Mouse (Mus musculus): ENCODE data around the gene C130074G19Rik. TPM values are rescaled to one million over a fixed set of nuclear protein-coding genes. Genes with fewer than 3 reads are reported as not detected.

C130074G19Rik gene
- total and polyA plus RNA-seq, 2 experiments from 2014 or later, result 0.85 to 6.6 TPM

- no peak overlapping the region; the same call in 1 of the 2 replicates for H3K4me2 ChIP-seq (ENCODE audit: low read depth, low read length, poor library complexity, severe bottlenecking)
- H3K9ac ChIP-seq (replicated peaks; ENCODE audit: low read length, poor library complexity, severe bottlenecking), result no peak overlapping the region
- WGBS, result 72% methylated on average over 7 of the region's 7 CpGs
Observed at GRCm38 (mm10) chr1:184881861-184882260, 1.2 kb downstream of the C130074G19Rik start.

GRCm38 (mm10) chr1:184881211-184881610 is 1.8 kb downstream of the C130074G19Rik start:
- ATAC-seq (ENCODE audit: low FRiP score), result no peak
- Histone ChIP-seq H3K27me3 (ENCODE audit: insufficient read depth, low read length) (peaks cover 25% of the 10 kb centered on the region; the same call in 1 of the 2 replicates), H3K4me3 (ENCODE audit: low read depth, low read length) (no peak overlapping the region), H3K4me2 (ENCODE audit: low read depth, low read length, poor library complexity, severe bottlenecking) (no peak overlapping the region), H3K4me1 (ENCODE audit: insufficient read depth, low read length) (peaks cover 3% of the 10 kb centered on the region; the same call in 1 of the 2 replicates), H3K36me3 (ENCODE audit: insufficient read depth, low read length) (no peaks in the 10 kb centered on the region), H3K27ac (ENCODE audit: low read depth, low read length) (no peak overlapping the region), H3K9ac (replicated peaks; ENCODE audit: low read length, poor library complexity, severe bottlenecking) (no peak overlapping the region), H3K9me3 (ENCODE audit: low read length) (no peaks in the 10 kb centered on the region)
- TF ChIP-seq CTCF (IDR thresholded peaks at IDR 0.05), result no peak
- 76% methylated on average over 5 of the region's 5 CpGs for WGBS
- no peak for DNase-seq (ENCODE audit: low spot score)

More at GRCm38 (mm10) chr1:184881861-184882260, 1.2 kb downstream of the C130074G19Rik start:
- no peak for ATAC-seq (ENCODE audit: low FRiP score)
- no peak for TF ChIP-seq CTCF (IDR thresholded peaks at IDR 0.05)
- Histone ChIP-seq H3K4me1 (ENCODE audit: insufficient read depth, low read length) (peaks cover 3% of the 10 kb centered on the region; the same call in 1 of the 2 replicates), H3K4me3 (ENCODE audit: low read depth, low read length) (peak overlapping the region; percentile 49), H3K36me3 (ENCODE audit: insufficient read depth, low read length) (no peaks in the 10 kb centered on the region), H3K27ac (ENCODE audit: low read depth, low read length) (no peak overlapping the region), H3K9me3 (ENCODE audit: low read length) (no peaks in the 10 kb centered on the region), H3K27me3 (ENCODE audit: insufficient read depth, low read length) (peaks cover 25% of the 10 kb centered on the region; the same call in 1 of the 2 replicates)
- DNase-seq (ENCODE audit: low spot score), result no peak

- Histone ChIP-seq H3K4me2 (ENCODE audit: low read depth, low read length, poor library complexity, severe bottlenecking) (no peak overlapping the region), H3K36me3 (ENCODE audit: insufficient read depth, low read length) (no peaks in the 10 kb centered on the region), H3K9ac (replicated peaks; ENCODE audit: low read length, poor library complexity, severe bottlenecking) (no peak overlapping the region), H3K4me3 (ENCODE audit: low read depth, low read length) (no peak overlapping the region), H3K4me1 (ENCODE audit: insufficient read depth, low read length) (peaks cover 3% of the 10 kb centered on the region; the same call in 1 of the 2 replicates), H3K27me3 (ENCODE audit: insufficient read depth, low read length) (peaks cover 20% of the 10 kb centered on the region; the same call in 1 of the 2 replicates), H3K9me3 (ENCODE audit: low read length) (no peaks in the 10 kb centered on the region), H3K27ac (ENCODE audit: low read depth, low read length) (no peak overlapping the region)
- no peak for DNase-seq (ENCODE audit: low spot score)
- 76% methylated on average over 6 of the region's 6 CpGs for WGBS
- no peak for ATAC-seq (ENCODE audit: low FRiP score)
- no peak for TF ChIP-seq CTCF (IDR thresholded peaks at IDR 0.05)
Observed at GRCm38 (mm10) chr1:184878860-184879259, 4.2 kb downstream of the C130074G19Rik start.

DNA sequence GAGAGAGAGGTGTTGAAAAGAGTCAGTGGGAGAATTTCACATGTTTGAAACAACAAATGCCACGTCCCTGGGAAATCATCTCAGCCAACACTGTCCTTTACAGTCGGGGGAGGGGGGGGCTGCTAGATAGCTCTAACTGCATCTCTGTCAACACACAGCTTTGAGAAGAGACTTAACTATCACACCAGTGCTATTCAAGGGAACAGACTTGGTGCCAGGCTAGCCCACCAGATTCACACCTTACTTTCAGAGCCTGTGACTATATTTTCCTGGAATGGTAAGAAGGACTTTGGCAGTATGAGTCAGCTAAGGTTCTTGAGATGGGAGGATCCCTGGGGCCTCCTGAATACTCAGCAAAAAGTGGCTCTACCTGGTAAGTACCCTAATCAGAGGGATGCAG is 5.7 kb downstream of the C130074G19Rik start:
- H3K9me3 ChIP-seq (ENCODE audit: low read length), result no peaks in the 10 kb centered on the region
- no peak overlapping the region for H3K9ac ChIP-seq (replicated peaks; ENCODE audit: low read length, poor library complexity, severe bottlenecking)
- no peak for DNase-seq (ENCODE audit: low spot score)
- H3K4me2 ChIP-seq (ENCODE audit: low read depth, low read length, poor library complexity, severe bottlenecking), result no peak overlapping the region
- TF ChIP-seq CTCF (IDR thresholded peaks at IDR 0.05), result no peak
- peaks cover 10% of the 10 kb centered on the region; the same call in 1 of the 2 replicates for H3K27me3 ChIP-seq (ENCODE audit: insufficient read depth, low read length)
- WGBS, result 80% methylated on average over 2 of the region's 2 CpGs
- no peak overlapping the region for H3K4me3 ChIP-seq (ENCODE audit: low read depth, low read length)
- no peak for ATAC-seq (ENCODE audit: low FRiP score)
- H3K36me3 ChIP-seq (ENCODE audit: insufficient read depth, low read length), result no peaks in the 10 kb centered on the region
- H3K4me1 ChIP-seq (ENCODE audit: insufficient read depth, low read length), result no peaks in the 10 kb centered on the region
- H3K27ac ChIP-seq (ENCODE audit: low read depth, low read length), result no peak overlapping the region

- Histone ChIP-seq H3K4me1 (ENCODE audit: insufficient read depth, low read length) (no peaks in the 10 kb centered on the region), H3K4me2 (ENCODE audit: low read depth, low read length, poor library complexity, severe bottlenecking) (no peak overlapping the region), H3K9ac (replicated peaks; ENCODE audit: low read length, poor library complexity, severe bottlenecking) (no peak overlapping the region), H3K27ac (ENCODE audit: low read depth, low read length) (no peak overlapping the region), H3K36me3 (ENCODE audit: insufficient read depth, low read length) (no peaks in the 10 kb centered on the region), H3K27me3 (ENCODE audit: insufficient read depth, low read length) (no peaks in the 10 kb centered on the region), H3K9me3 (ENCODE audit: low read length) (no peaks in the 10 kb centered on the region), H3K4me3 (ENCODE audit: low read depth, low read length) (no peak overlapping the region)
- no peak for TF ChIP-seq CTCF (IDR thresholded peaks at IDR 0.05)
- ATAC-seq (ENCODE audit: low FRiP score) (no peak), DNase-seq (ENCODE audit: low spot score) (no peak)
- WGBS, result 85% methylated on average over 11 of the region's 11 CpGs
Observed at GRCm38 (mm10) chr1:184873910-184874309, 9.1 kb downstream of the C130074G19Rik start.

- H3K4me3 ChIP-seq (ENCODE audit: low read depth, low read length), result no peak overlapping the region
- H3K27ac ChIP-seq (ENCODE audit: low read depth, low read length), result no peak overlapping the region
- WGBS, result 81% methylated on average over 7 of the region's 7 CpGs
- H3K9ac ChIP-seq (replicated peaks; ENCODE audit: low read length, poor library complexity, severe bottlenecking), result no peak overlapping the region
- no peak for ATAC-seq (ENCODE audit: low FRiP score)
- H3K4me2 ChIP-seq (ENCODE audit: low read depth, low read length, poor library complexity, severe bottlenecking), result no peak overlapping the region
- no peak for DNase-seq (ENCODE audit: low spot score)
- H3K27me3 ChIP-seq (ENCODE audit: insufficient read depth, low read length), result no peaks in the 10 kb centered on the region
- TF ChIP-seq CTCF (IDR thresholded peaks at IDR 0.05), result no peak
- no peaks in the 10 kb centered on the region for H3K4me1 ChIP-seq (ENCODE audit: insufficient read depth, low read length)
- no peaks in the 10 kb centered on the region for H3K9me3 ChIP-seq (ENCODE audit: low read length)
- no peaks in the 10 kb centered on the region for H3K36me3 ChIP-seq (ENCODE audit: insufficient read depth, low read length)
Observed at GRCm38 (mm10) chr1:184872069-184872819, 10.8 kb downstream of the C130074G19Rik start.
